Mouse (Mus musculus): ENCODE measurements at regions not wholly inside any gene's neighbourhood (a gene's known extent, or its start where the extent isn't known, plus 50 kb on each side); places are given as distances from the start of the nearest gene placed in this dataset.

- no peak for TF ChIP-seq CTCF (IDR thresholded peaks at IDR 0.05; ENCODE audit: low read depth)
- TF ChIP-seq EP300 (optimal IDR thresholded peaks at IDR 0.05) = no peak
These were observed 236.4 kb downstream of the Brinp2 start for GRCm38 (mm10) chr1:158119708-158120107.
